Mouse (Mus musculus): ENCODE measurements at regions not wholly inside any gene's neighbourhood (a gene's known extent, or its start where the extent isn't known, plus 50 kb on each side); places are given as distances from the start of the nearest gene placed in this dataset.

- DNase-seq, result no peak
Measured at GRCm38 (mm10) chr6:98178005-98178404, 164.5 kb downstream of the Gm765 start.

GRCm38 (mm10) chr6:98149043-98149813, 193.3 kb downstream of the Gm765 start:
- no peak for DNase-seq

- no peak for DNase-seq
Measured at GRCm38 (mm10) chr6:98147855-98148254, 194.7 kb downstream of the Gm765 start.

- DNase-seq, result peak; percentile 32
Measured at GRCm38 (mm10) chr6:98132931-98133330, 209.6 kb downstream of the Gm765 start.

- no peak for DNase-seq
Measured at GRCm38 (mm10) chr6:98125434-98125833, 217.1 kb downstream of the Gm765 start.

GRCm38 (mm10) chr6:98118355-98119150, 224.0 kb downstream of the Gm765 start:
- DNase-seq, result no peak

GRCm38 (mm10) chr6:98114327-98115134, 228.0 kb downstream of the Gm765 start:
- peak; percentile 20 for DNase-seq

- peak; percentile 27 for DNase-seq
Measured at GRCm38 (mm10) chr6:98113708-98114107, 228.8 kb downstream of the Gm765 start.

GRCm38 (mm10) chr6:98112495-98113115, 229.9 kb downstream of the Gm765 start:
- no peak for DNase-seq

- no peak for DNase-seq
Measured at GRCm38 (mm10) chr6:98107123-98107522, 235.4 kb downstream of the Gm765 start.

GRCm38 (mm10) chr6:98105280-98106090, 237.1 kb downstream of the Gm765 start:
- DNase-seq, result peak; percentile 83

- no peak for DNase-seq
Measured at GRCm38 (mm10) chr6:98104432-98104831, 238.1 kb downstream of the Gm765 start.

GRCm38 (mm10) chr6:98101023-98101422, 241.5 kb downstream of the Gm765 start:
- DNase-seq, result no peak

GRCm38 (mm10) chr6:98099126-98099525, 243.4 kb downstream of the Gm765 start:
- no peak for DNase-seq

GRCm38 (mm10) chr6:98095243-98095642, 247.3 kb downstream of the Gm765 start:
- DNase-seq, result no peak

- DNase-seq, result no peak
Measured at GRCm38 (mm10) chr6:98089185-98089584, 253.4 kb downstream of the Gm765 start.

- DNase-seq, result no peak
Measured at GRCm38 (mm10) chr6:98080076-98080475, 262.5 kb downstream of the Gm765 start.

Measured in kidney, adult 9 months (tissue).